Mouse (Mus musculus): ENCODE results near the gene Gm6583. TPM values are rescaled to one million over a fixed set of nuclear protein-coding genes. Genes with fewer than 3 reads are reported as not detected.

Gm6583 gene
- polyA plus RNA-seq, 1 experiment from 2014 or later = 0.42 TPM

DNA sequence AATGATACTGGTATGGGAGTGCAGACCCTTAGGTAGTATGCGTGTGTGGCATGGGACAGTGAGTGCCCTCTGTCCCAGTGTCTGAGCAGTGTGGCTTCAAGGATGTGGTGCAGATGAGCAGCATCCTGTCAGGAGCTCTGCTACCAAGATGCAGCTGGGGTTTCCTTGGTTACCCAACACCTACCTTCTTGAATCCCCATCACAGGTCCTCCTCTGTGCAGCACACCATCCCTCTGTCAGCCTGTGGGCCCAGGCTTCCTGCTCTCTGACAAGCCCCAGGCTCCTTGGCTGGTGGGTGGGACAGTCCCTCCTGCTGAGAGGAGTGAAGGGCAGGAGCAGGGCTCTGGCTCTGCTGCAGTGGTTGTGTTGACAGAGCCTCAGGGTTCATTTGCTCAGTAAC is 21.5 kb upstream of the Gm6583 start:
- no peak overlapping the region for H3K4me2 ChIP-seq (replicated peaks; ENCODE audit: low read depth, low read length)
- H3K27ac ChIP-seq (ENCODE audit: low read length) = no peak overlapping the region
- no peak overlapping the region for H3K9ac ChIP-seq (replicated peaks; ENCODE audit: low read depth, low read length)
- no peaks in the 10 kb centered on the region for H3K9me3 ChIP-seq (ENCODE audit: control insufficient read depth, low read depth, low read length)
- peaks cover 14% of the 10 kb centered on the region for H3K36me3 ChIP-seq (ENCODE audit: control insufficient read depth, insufficient read depth, low read length)
- no peak for ATAC-seq (ENCODE audit: insufficient number of reproducible peaks, insufficient read depth, low FRiP score, low read depth)
- H3K27me3 ChIP-seq (ENCODE audit: control insufficient read depth, insufficient read depth, low read length) = no peaks in the 10 kb centered on the region
- 100% methylated on average over 1 of the region's 1 CpGs for WGBS
- no peak overlapping the region for H3K4me3 ChIP-seq (ENCODE audit: low read depth, low read length)
- no peaks in the 10 kb centered on the region for H3K4me1 ChIP-seq (ENCODE audit: control insufficient read depth, insufficient read depth, low read length)

DNA sequence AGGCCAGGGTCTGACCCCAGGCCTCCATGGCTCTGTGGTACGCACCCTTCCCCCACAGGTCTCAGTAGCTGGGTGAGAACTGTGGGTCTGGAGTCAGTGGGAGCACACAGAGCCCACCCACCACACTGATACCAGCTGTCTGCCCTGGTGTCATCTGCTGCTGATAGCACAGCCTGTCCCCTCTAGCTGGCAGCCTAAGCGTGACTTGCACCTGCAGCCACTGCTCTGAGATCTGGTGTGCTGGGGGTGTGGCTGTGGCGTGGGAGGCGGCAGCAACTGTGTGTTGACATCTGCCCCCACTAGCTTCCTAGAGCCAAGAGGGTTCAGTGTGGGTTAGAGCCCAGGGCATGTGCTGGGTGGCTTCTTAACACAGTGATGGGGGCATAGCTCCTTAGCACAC is 20.3 kb upstream of the Gm6583 start:
- ATAC-seq (ENCODE audit: insufficient number of reproducible peaks, insufficient read depth, low FRiP score, low read depth) = no peak
- H3K4me1 ChIP-seq (ENCODE audit: control insufficient read depth, insufficient read depth, low read length) = no peaks in the 10 kb centered on the region
- no peaks in the 10 kb centered on the region for H3K9me3 ChIP-seq (ENCODE audit: control insufficient read depth, low read depth, low read length)
- H3K4me3 ChIP-seq (ENCODE audit: low read depth, low read length) = no peak overlapping the region
- H3K9ac ChIP-seq (replicated peaks; ENCODE audit: low read depth, low read length) = no peak overlapping the region
- H3K36me3 ChIP-seq (ENCODE audit: control insufficient read depth, insufficient read depth, low read length) = peaks cover 22% of the 10 kb centered on the region
- no peak overlapping the region for H3K4me2 ChIP-seq (replicated peaks; ENCODE audit: low read depth, low read length)
- no peaks in the 10 kb centered on the region for H3K27me3 ChIP-seq (ENCODE audit: control insufficient read depth, insufficient read depth, low read length)
- 87% methylated on average over 4 of the region's 4 CpGs for WGBS
- H3K27ac ChIP-seq (ENCODE audit: low read length) = no peak overlapping the region

DNA sequence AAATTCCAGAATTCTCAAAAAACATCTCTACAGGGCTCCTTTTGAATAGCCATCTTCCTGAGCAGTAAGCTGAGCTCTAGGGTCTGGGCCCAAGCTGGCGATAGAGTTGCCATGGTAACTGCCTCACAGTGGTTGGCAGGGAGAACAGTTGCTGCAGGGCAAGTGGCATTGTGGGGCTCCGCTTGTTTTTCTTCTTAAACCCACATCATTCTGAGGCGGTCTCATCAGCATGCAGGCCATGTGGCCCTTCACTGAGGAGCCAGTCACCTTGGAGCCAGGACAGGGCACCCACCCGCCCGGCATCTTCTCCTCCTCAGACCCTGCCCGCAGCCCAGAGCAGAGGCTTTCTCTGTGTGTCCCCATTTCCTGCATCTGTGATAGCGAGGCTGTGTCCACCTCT is 16.1 kb upstream of the Gm6583 start:
- no peaks in the 10 kb centered on the region for H3K4me1 ChIP-seq (ENCODE audit: control insufficient read depth, insufficient read depth, low read length)
- H3K27me3 ChIP-seq (ENCODE audit: control insufficient read depth, insufficient read depth, low read length) = no peaks in the 10 kb centered on the region
- no peak for ATAC-seq (ENCODE audit: insufficient number of reproducible peaks, insufficient read depth, low FRiP score, low read depth)
- no peak overlapping the region for H3K27ac ChIP-seq (ENCODE audit: low read length)
- H3K4me2 ChIP-seq (replicated peaks; ENCODE audit: low read depth, low read length) = no peak overlapping the region
- peaks cover 32% of the 10 kb centered on the region; the same call in 1 of the 2 replicates for H3K36me3 ChIP-seq (ENCODE audit: control insufficient read depth, insufficient read depth, low read length)
- no peaks in the 10 kb centered on the region for H3K9me3 ChIP-seq (ENCODE audit: control insufficient read depth, low read depth, low read length)
- WGBS = 80% methylated on average over 7 of the region's 7 CpGs
- no peak overlapping the region for H3K9ac ChIP-seq (replicated peaks; ENCODE audit: low read depth, low read length)
- H3K4me3 ChIP-seq (ENCODE audit: low read depth, low read length) = no peak overlapping the region

DNA sequence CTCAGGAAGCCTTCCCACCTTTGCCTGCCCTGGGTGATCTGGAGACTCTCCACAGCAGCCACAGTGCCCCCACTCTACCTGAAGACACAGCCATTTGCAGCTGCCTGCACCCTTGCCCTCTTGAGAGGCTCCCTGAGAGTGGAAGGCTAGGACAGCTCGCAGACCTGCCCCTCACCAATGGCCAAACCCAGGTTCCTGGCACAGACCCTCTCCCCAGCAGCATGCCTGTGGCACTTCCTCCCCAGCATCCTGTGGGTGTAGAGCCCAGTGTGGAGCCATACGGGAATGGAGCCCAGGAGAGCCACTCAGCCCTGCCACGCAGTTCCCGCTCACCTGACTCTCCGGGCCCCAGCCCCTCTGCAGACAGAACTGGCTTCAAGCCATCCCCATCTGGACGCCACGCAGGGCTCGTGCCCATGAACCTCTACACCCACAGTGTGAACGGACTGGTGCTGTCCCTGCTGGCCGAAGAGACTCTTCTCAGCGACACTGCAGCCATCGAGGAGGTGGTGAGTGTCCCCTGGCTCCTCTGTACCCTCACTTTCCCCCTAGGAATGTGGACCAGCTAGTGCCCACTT is 14.5 kb upstream of the Gm6583 start:
- Histone ChIP-seq H3K27me3 (ENCODE audit: control insufficient read depth, insufficient read depth, low read length) (no peaks in the 10 kb centered on the region), H3K9me3 (ENCODE audit: control insufficient read depth, low read depth, low read length) (no peaks in the 10 kb centered on the region), H3K36me3 (ENCODE audit: control insufficient read depth, insufficient read depth, low read length) (peaks cover 39% of the 10 kb centered on the region; the same call in 1 of the 2 replicates), H3K4me2 (replicated peaks; ENCODE audit: low read depth, low read length) (no peak overlapping the region), H3K9ac (replicated peaks; ENCODE audit: low read depth, low read length) (no peak overlapping the region), H3K4me3 (ENCODE audit: low read depth, low read length) (no peak overlapping the region), H3K4me1 (ENCODE audit: control insufficient read depth, insufficient read depth, low read length) (no peaks in the 10 kb centered on the region), H3K27ac (ENCODE audit: low read length) (no peak overlapping the region)
- ATAC-seq (ENCODE audit: insufficient number of reproducible peaks, insufficient read depth, low FRiP score, low read depth) = no peak
- 92% methylated on average over 12 of the region's 12 CpGs for WGBS

DNA sequence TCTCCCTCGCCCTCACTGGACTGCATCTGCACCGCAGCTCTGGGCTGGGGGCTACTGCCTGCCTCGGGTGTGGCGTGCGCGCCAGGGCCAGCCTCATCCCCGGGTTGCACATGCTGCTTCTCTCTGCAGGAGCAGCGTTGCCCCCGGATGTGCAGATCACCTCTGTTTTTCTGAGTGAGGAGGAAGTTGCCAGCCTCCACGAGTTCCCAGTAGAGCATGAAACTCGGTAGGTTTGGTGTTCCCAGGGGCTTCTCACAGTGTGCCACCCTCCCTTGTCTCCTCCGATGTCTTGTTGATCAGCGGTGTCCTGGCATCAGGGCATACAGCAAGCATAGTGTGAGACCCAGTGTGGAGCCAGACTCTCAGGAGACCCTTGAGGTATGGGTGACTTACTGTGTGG is 13.5 kb upstream of the Gm6583 start:
- no peak overlapping the region for H3K4me3 ChIP-seq (ENCODE audit: low read depth, low read length)
- H3K4me2 ChIP-seq (replicated peaks; ENCODE audit: low read depth, low read length) = no peak overlapping the region
- 92% methylated on average over 13 of the region's 13 CpGs for WGBS
- no peaks in the 10 kb centered on the region for H3K27me3 ChIP-seq (ENCODE audit: control insufficient read depth, insufficient read depth, low read length)
- H3K27ac ChIP-seq (ENCODE audit: low read length) = no peak overlapping the region
- no peak overlapping the region for H3K9ac ChIP-seq (replicated peaks; ENCODE audit: low read depth, low read length)
- H3K36me3 ChIP-seq (ENCODE audit: control insufficient read depth, insufficient read depth, low read length) = peaks cover 39% of the 10 kb centered on the region; the same call in 1 of the 2 replicates
- no peaks in the 10 kb centered on the region for H3K9me3 ChIP-seq (ENCODE audit: control insufficient read depth, low read depth, low read length)
- H3K4me1 ChIP-seq (ENCODE audit: control insufficient read depth, insufficient read depth, low read length) = no peaks in the 10 kb centered on the region
- ATAC-seq (ENCODE audit: insufficient number of reproducible peaks, insufficient read depth, low FRiP score, low read depth) = no peak

DNA sequence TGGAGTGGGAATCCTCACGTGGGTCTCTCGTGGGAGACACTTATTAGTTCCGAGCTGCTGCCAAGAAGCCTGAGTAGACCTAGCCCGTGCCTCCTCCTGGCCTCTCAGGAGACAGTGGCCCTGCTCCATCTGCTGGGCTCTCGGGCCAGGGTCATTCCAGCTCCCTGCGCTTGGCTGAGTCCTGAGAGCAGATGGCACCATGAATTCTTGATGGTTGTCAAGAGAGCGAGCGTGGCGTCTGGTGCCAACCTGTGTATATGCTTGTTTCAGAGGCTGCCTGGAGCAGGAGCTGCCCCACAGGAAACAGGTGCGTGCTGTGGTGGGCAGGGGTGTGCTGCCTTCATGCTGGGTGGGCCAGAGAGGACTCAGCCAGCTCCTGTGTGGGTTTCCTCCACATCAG is 12.8 kb upstream of the Gm6583 start:
- no peak overlapping the region for H3K27ac ChIP-seq (ENCODE audit: low read length)
- no peak overlapping the region for H3K4me2 ChIP-seq (replicated peaks; ENCODE audit: low read depth, low read length)
- WGBS = 92% methylated on average over 10 of the region's 10 CpGs
- H3K36me3 ChIP-seq (ENCODE audit: control insufficient read depth, insufficient read depth, low read length) = peaks cover 37% of the 10 kb centered on the region; the same call in 1 of the 2 replicates
- no peaks in the 10 kb centered on the region for H3K9me3 ChIP-seq (ENCODE audit: control insufficient read depth, low read depth, low read length)
- H3K4me3 ChIP-seq (ENCODE audit: low read depth, low read length) = no peak overlapping the region
- H3K9ac ChIP-seq (replicated peaks; ENCODE audit: low read depth, low read length) = no peak overlapping the region
- no peaks in the 10 kb centered on the region for H3K27me3 ChIP-seq (ENCODE audit: control insufficient read depth, insufficient read depth, low read length)
- ATAC-seq (ENCODE audit: insufficient number of reproducible peaks, insufficient read depth, low FRiP score, low read depth) = no peak
- no peaks in the 10 kb centered on the region for H3K4me1 ChIP-seq (ENCODE audit: control insufficient read depth, insufficient read depth, low read length)

DNA sequence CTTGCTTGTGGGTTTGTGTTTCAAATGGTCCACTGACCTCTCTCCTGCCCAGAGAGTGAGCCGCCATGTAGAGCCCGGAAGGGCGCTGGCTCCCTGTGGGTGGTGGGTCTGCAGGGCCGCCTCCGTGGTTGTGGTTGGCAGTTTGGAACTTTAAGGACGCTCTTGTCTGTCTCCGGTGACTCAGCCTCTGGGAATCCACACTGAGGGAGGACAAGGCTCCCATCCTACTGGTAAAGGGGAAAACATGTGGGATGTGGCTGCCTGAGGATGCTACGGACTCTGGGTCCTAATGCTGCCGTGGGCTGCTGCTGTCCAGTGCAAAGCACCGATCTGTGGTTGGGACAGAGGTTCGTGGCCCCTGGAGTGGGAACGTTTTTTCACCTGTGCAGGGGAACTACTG is 12.1 kb upstream of the Gm6583 start:
- 87% methylated on average over 12 of the region's 12 CpGs for WGBS
- Histone ChIP-seq H3K9ac (replicated peaks; ENCODE audit: low read depth, low read length) (no peak overlapping the region), H3K36me3 (ENCODE audit: control insufficient read depth, insufficient read depth, low read length) (peaks cover 43% of the 10 kb centered on the region; the same call in 1 of the 2 replicates), H3K4me1 (ENCODE audit: control insufficient read depth, insufficient read depth, low read length) (no peaks in the 10 kb centered on the region), H3K27ac (ENCODE audit: low read length) (no peak overlapping the region), H3K4me2 (replicated peaks; ENCODE audit: low read depth, low read length) (no peak overlapping the region), H3K4me3 (ENCODE audit: low read depth, low read length) (no peak overlapping the region), H3K27me3 (ENCODE audit: control insufficient read depth, insufficient read depth, low read length) (no peaks in the 10 kb centered on the region), H3K9me3 (ENCODE audit: control insufficient read depth, low read depth, low read length) (no peaks in the 10 kb centered on the region)
- ATAC-seq (ENCODE audit: insufficient number of reproducible peaks, insufficient read depth, low FRiP score, low read depth) = no peak

DNA sequence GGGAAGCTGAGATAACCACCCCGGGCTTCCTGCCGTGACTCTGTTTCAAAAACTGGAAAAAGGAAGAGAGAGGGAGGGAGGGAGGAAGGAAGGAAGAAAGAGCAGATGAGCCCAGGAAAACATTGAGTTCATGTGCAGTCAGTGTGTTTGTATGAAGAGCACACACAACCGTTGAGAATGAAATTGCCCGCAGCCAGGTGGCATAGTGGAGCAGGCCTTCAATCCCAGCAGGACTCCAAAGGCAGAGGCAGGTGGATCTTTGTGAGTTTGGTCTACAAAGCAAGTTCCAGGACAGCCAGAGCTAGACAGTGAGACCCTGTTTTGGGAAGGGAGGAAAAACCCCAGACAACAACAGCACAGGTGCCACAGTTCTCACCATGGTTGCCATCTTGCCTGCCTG is 11.5 kb upstream of the Gm6583 start:
- no peaks in the 10 kb centered on the region for H3K4me1 ChIP-seq (ENCODE audit: control insufficient read depth, insufficient read depth, low read length)
- no peak overlapping the region for H3K4me3 ChIP-seq (ENCODE audit: low read depth, low read length)
- no peaks in the 10 kb centered on the region for H3K27me3 ChIP-seq (ENCODE audit: control insufficient read depth, insufficient read depth, low read length)
- ATAC-seq (ENCODE audit: insufficient number of reproducible peaks, insufficient read depth, low FRiP score, low read depth) = no peak
- H3K36me3 ChIP-seq (ENCODE audit: control insufficient read depth, insufficient read depth, low read length) = peaks cover 44% of the 10 kb centered on the region; the same call in 1 of the 2 replicates
- no peak overlapping the region for H3K9ac ChIP-seq (replicated peaks; ENCODE audit: low read depth, low read length)
- no peak overlapping the region for H3K4me2 ChIP-seq (replicated peaks; ENCODE audit: low read depth, low read length)
- H3K27ac ChIP-seq (ENCODE audit: low read length) = no peak overlapping the region
- WGBS = 86% methylated on average over 4 of the region's 4 CpGs
- no peaks in the 10 kb centered on the region for H3K9me3 ChIP-seq (ENCODE audit: control insufficient read depth, low read depth, low read length)

DNA sequence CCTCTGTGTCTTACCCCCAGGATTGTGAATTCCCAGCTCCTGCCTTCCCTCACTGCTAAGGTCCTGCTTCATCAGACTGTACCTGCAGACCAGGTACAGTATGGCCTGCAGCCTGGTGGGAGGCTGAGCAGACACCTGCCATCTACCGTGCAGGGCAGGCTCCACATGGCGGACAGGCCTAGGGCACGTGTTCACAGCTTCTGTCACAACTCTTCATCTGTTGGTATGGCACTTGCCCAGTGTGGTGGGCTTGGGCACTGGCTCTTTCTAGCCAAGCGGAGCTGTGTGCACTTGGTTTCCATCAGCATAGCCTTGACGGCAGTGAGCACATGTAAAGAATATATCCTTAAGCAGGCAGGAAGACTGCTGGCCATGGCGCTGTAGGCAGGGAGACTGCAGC is 11.0 kb upstream of the Gm6583 start:
- no peak overlapping the region for H3K4me2 ChIP-seq (replicated peaks; ENCODE audit: low read depth, low read length)
- ATAC-seq (ENCODE audit: insufficient number of reproducible peaks, insufficient read depth, low FRiP score, low read depth) = no peak
- no peaks in the 10 kb centered on the region for H3K27me3 ChIP-seq (ENCODE audit: control insufficient read depth, insufficient read depth, low read length)
- H3K27ac ChIP-seq (ENCODE audit: low read length) = no peak overlapping the region
- H3K4me3 ChIP-seq (ENCODE audit: low read depth, low read length) = no peak overlapping the region
- no peak overlapping the region for H3K9ac ChIP-seq (replicated peaks; ENCODE audit: low read depth, low read length)
- H3K9me3 ChIP-seq (ENCODE audit: control insufficient read depth, low read depth, low read length) = no peaks in the 10 kb centered on the region
- H3K4me1 ChIP-seq (ENCODE audit: control insufficient read depth, insufficient read depth, low read length) = no peaks in the 10 kb centered on the region
- WGBS = 94% methylated on average over 6 of the region's 6 CpGs
- H3K36me3 ChIP-seq (ENCODE audit: control insufficient read depth, insufficient read depth, low read length) = peaks cover 40% of the 10 kb centered on the region; the same call in 1 of the 2 replicates
